Mouse (Mus musculus) forebrain, embryonic 14.5 days (tissue): ENCODE data around the gene Cdk20. TPM values are rescaled to one million over a fixed set of nuclear protein-coding genes. Genes with fewer than 3 reads are reported as not detected.

Experiments used
- polyA plus RNA-seq: library from polyadenylated mRNA; unstranded; fragments of >200 nt; fragmentation: Nextera tagmentation; extraction: Ambion mirVana; gene quantifications from 2 replicates; pipeline ENCODE4 v1.2.1, GENCODE M21; 2014

Cdk20 gene
- polyA plus RNA-seq, 1 experiment from 2014 or later, result 22.0 TPM

Other genes with a start within 250 kb of the Cdk20 start
- gene Cdc14b, start 157.0 kb upstream of the Cdk20 start, polyA plus RNA-seq, result 3.1 and 3.5 TPM in 2 replicates
- gene Aaed1, start 119.6 kb upstream of the Cdk20 start, polyA plus RNA-seq, result 7.9 and 8.7 TPM in 2 replicates
- gene Ctsl, start 61.4 kb upstream of the Cdk20 start, polyA plus RNA-seq, result 124 and 136 TPM in 2 replicates
- gene Fam240b, start 65.5 kb downstream of the Cdk20 start, polyA plus RNA-seq, result not detected in 2 replicates